Mouse (Mus musculus) cerebral cortex, adult 2 months (tissue): ENCODE results near the gene Sema4g.

Experiments
- WGBS: fragments of 180-500 bp; shearing (Covaris S2); methylation state at CpG from one replicate; pipeline ENCODE4 v1.1.7; 2018; 5-methylcytosine and 5-hydroxymethylcytosine counted together

The Sema4g gene

GRCm38 (mm10) chr19:45003740-45004516, 15.0 kb downstream of the Sema4g start:
- 85% methylated on average over 7 of the region's 7 CpGs for WGBS

- 8% methylated on average over 16 of the region's 16 CpGs for WGBS
Measured at GRCm38 (mm10) chr19:45005444-45005843, 16.5 kb downstream of the Sema4g start, which contains the start of gene Twnk. TSS of gene Twnk (plus strand) at chr19:45005663.

- WGBS, result under 1% methylated on average over 82 of the region's 82 CpGs
Measured at GRCm38 (mm10) chr19:45005957-45006712, 17.2 kb downstream of the Sema4g start, which contains the start of gene Mrpl43. TSS of gene Mrpl43 (minus strand) at chr19:45006442.

- 19% methylated on average over 17 of the region's 17 CpGs for WGBS
Measured at GRCm38 (mm10) chr19:45007021-45007420, 18.1 kb downstream of the Sema4g start.

GRCm38 (mm10) chr19:45007425-45008191, 18.7 kb downstream of the Sema4g start:
- 88% methylated on average over 20 of the region's 20 CpGs for WGBS

GRCm38 (mm10) chr19:45010646-45011045, 21.7 kb downstream of the Sema4g start:
- WGBS, result 91% methylated on average over 4 of the region's 4 CpGs

- 75% methylated on average over 8 of the region's 8 CpGs for WGBS
Measured at GRCm38 (mm10) chr19:45012219-45012618, 23.3 kb downstream of the Sema4g start.

GRCm38 (mm10) chr19:45012636-45013035, 23.7 kb downstream of the Sema4g start:
- 26% methylated on average over 6 of the region's 6 CpGs for WGBS

GRCm38 (mm10) chr19:45013581-45014225, 24.8 kb downstream of the Sema4g start:
- WGBS, result 55% methylated on average over 6 of the region's 6 CpGs

GRCm38 (mm10) chr19:45014335-45014971, 25.6 kb downstream of the Sema4g start, which contains the start of gene Lzts2:
TSS of gene Lzts2 (plus strand) at chr19:45014414.
- 31% methylated on average over 10 of the region's 10 CpGs for WGBS

GRCm38 (mm10) chr19:45014981-45015402, 26.1 kb downstream of the Sema4g start:
- WGBS, result 2% methylated on average over 25 of the region's 25 CpGs

GRCm38 (mm10) chr19:45015518-45016281, 26.8 kb downstream of the Sema4g start:
- under 1% methylated on average over 34 of the region's 34 CpGs for WGBS

- WGBS, result 1% methylated on average over 17 of the region's 18 CpGs
Measured at GRCm38 (mm10) chr19:45016341-45017215, 27.7 kb downstream of the Sema4g start.

GRCm38 (mm10) chr19:45017216-45017771, 28.4 kb downstream of the Sema4g start:
- WGBS, result under 1% methylated on average over 26 of the region's 27 CpGs

GRCm38 (mm10) chr19:45017909-45018308, 29.0 kb downstream of the Sema4g start:
- 1% methylated on average over 47 of the region's 48 CpGs for WGBS

- 3% methylated on average over 13 of the region's 13 CpGs for WGBS
Measured at GRCm38 (mm10) chr19:45018351-45018831, 29.5 kb downstream of the Sema4g start.

GRCm38 (mm10) chr19:45020348-45020747, 31.4 kb downstream of the Sema4g start:
- 63% methylated on average over 6 of the region's 6 CpGs for whole genome bisulfite sequencing

GRCm38 (mm10) chr19:45021362-45021761, 32.5 kb downstream of the Sema4g start:
- WGBS, result 82% methylated on average over 15 of the region's 15 CpGs

- WGBS, result 86% methylated on average over 11 of the region's 11 CpGs
Measured at GRCm38 (mm10) chr19:45023993-45024392, 35.1 kb downstream of the Sema4g start.
